Mouse (Mus musculus) midbrain, embryonic 16.5 days (tissue): Measurements from ENCODE around the gene Krt83. TPM values are rescaled to one million over a fixed set of nuclear protein-coding genes. Genes with fewer than 3 reads are reported as not detected.
A peak's percentile ranks its signal among the peaks of the same experiment; 100 is the strongest.

Experiments
- ATAC-seq: fragments of 200-750 bp; cut with Nextera tagmentation; 2 replicates; pipeline ENCODE4 v1.8.0; 2017; ENCODE audit warnings: moderate TSS enrichment
- H3K27ac ChIP-seq: fragments of 300-500 bp; sonication (generic); 2 replicates; pipeline ENCODE4 v1.5.1; 2014; ENCODE audit warnings: mild to moderate bottlenecking, low read length, mixed read lengths
- H3K27me3 ChIP-seq: fragments of 300-500 bp; sonication (generic); 2 replicates; pipeline ENCODE4 v1.6.1; 2014; ENCODE audit warnings: low read depth, low read length, mixed read lengths; ENCODE audit not compliant: control insufficient read depth, insufficient read depth
- H3K36me3 ChIP-seq: fragments of 300-500 bp; sonication (generic); 2 replicates; pipeline ENCODE4 v1.6.1; 2014; ENCODE audit warnings: mild to moderate bottlenecking, low read length, moderate library complexity, mixed read lengths; ENCODE audit not compliant: control insufficient read depth, insufficient read depth
- H3K4me1 ChIP-seq: fragments of 300-500 bp; sonication (generic); 2 replicates; pipeline ENCODE4 v1.6.1; 2014; ENCODE audit warnings: mild to moderate bottlenecking, low read length, mixed read lengths; ENCODE audit not compliant: control insufficient read depth, insufficient read depth
- H3K4me2 ChIP-seq: fragments of 300-500 bp; sonication (generic); 2 replicates; pipeline ENCODE4 v1.6.1; 2014; ENCODE audit warnings: mild to moderate bottlenecking, low read length, mixed read lengths
- H3K4me3 ChIP-seq: fragments of 300-500 bp; sonication (generic); 2 replicates; pipeline ENCODE4 v1.5.1; 2014; ENCODE audit warnings: low read depth, mild to moderate bottlenecking, low read length, moderate library complexity, mixed read lengths
- H3K9ac ChIP-seq: fragments of 300-500 bp; sonication (generic); 2 replicates; pipeline ENCODE4 v1.6.1; 2014; ENCODE audit warnings: low read depth, low read length, mixed read lengths
- H3K9me3 ChIP-seq: fragments of 300-500 bp; sonication (generic); replicated peaks from 2 replicates; pipeline ENCODE4 v1.6.1; 2014; ENCODE audit warnings: mild to moderate bottlenecking, low read length, mixed read lengths; ENCODE audit not compliant: control insufficient read depth, poor library complexity, severe bottlenecking
- WGBS: fragments of 180-500 bp; shearing (Covaris S2); extraction: QIAGEN DNeasy Blood & Tissue Kit; methylation state at CpG from one replicate; pipeline ENCODE4 v1.1.7; 2014; 5-methylcytosine and 5-hydroxymethylcytosine counted together
- polyA plus RNA-seq: library from polyadenylated mRNA; unstranded; fragments of >200 nt; fragmentation: Nextera tagmentation; extraction: Ambion mirVana; gene quantifications from 2 replicates; pipeline ENCODE4 v1.2.1, GENCODE M21; 2015

Gene Krt83
- polyA plus RNA-seq, 1 experiment from 2014 or later = not detected

DNA sequence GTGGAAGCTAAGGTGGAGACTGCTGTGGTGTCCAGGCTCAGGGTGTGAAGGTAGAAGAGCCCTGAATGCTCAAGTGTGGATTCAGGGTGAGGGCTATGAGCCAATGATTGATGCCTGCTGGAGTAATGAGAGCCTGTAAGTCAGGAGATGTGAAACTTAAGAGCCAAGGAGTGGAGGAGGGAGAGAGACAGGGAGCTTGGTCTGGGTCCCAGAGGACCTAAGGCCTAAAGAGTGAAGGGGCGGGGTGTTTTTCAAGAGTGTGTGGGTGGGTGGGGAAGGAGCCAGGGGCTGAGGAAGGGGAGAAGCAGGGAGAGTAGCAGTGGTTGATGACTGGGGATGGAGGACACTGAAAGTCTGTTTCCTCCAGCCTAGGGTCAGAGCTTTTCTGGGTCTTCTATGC lies 7.7 kb downstream of the Krt83 start:
- Histone ChIP-seq H3K9me3 (no peaks in the 10 kb centered on the region), H3K9ac (no peak overlapping the region), H3K4me1 (peaks cover 9% of the 10 kb centered on the region), H3K36me3 (no peaks in the 10 kb centered on the region), H3K4me2 (no peak overlapping the region), H3K27me3 (no peaks in the 10 kb centered on the region), H3K4me3 (no peak overlapping the region), H3K27ac (no peak overlapping the region)
- no peak for ATAC-seq
- WGBS = 81% methylated on average over 1 of the region's 1 CpGs

- peaks cover 9% of the 10 kb centered on the region for H3K4me1 ChIP-seq
- H3K4me3 ChIP-seq = no peak overlapping the region
- H3K9me3 ChIP-seq = no peaks in the 10 kb centered on the region
- no peak for ATAC-seq
- H3K36me3 ChIP-seq = no peaks in the 10 kb centered on the region
- WGBS = 37% methylated on average over 4 of the region's 4 CpGs
- H3K9ac ChIP-seq = no peak overlapping the region
- no peaks in the 10 kb centered on the region for H3K27me3 ChIP-seq
- H3K27ac ChIP-seq = no peak overlapping the region
- no peak overlapping the region for H3K4me2 ChIP-seq
These were observed 9.3 kb downstream of the Krt83 start for GRCm38 (mm10) chr15:101482056-101482455.

GRCm38 (mm10) chr15:101479666-101480060 lies 11.6 kb downstream of the Krt83 start:
- peak overlapping the region; percentile 21 for H3K4me3 ChIP-seq
- H3K36me3 ChIP-seq = no peaks in the 10 kb centered on the region
- H3K4me1 ChIP-seq = peaks cover 9% of the 10 kb centered on the region
- H3K9ac ChIP-seq = no peak overlapping the region; the same call in 1 of the 2 replicates
- no peak for ATAC-seq
- H3K9me3 ChIP-seq = no peaks in the 10 kb centered on the region
- no peak overlapping the region for H3K27ac ChIP-seq
- peak overlapping the region; percentile 56 for H3K4me2 ChIP-seq
- 31% methylated on average over 11 of the region's 11 CpGs for whole genome bisulfite sequencing
- H3K27me3 ChIP-seq = no peaks in the 10 kb centered on the region

DNA sequence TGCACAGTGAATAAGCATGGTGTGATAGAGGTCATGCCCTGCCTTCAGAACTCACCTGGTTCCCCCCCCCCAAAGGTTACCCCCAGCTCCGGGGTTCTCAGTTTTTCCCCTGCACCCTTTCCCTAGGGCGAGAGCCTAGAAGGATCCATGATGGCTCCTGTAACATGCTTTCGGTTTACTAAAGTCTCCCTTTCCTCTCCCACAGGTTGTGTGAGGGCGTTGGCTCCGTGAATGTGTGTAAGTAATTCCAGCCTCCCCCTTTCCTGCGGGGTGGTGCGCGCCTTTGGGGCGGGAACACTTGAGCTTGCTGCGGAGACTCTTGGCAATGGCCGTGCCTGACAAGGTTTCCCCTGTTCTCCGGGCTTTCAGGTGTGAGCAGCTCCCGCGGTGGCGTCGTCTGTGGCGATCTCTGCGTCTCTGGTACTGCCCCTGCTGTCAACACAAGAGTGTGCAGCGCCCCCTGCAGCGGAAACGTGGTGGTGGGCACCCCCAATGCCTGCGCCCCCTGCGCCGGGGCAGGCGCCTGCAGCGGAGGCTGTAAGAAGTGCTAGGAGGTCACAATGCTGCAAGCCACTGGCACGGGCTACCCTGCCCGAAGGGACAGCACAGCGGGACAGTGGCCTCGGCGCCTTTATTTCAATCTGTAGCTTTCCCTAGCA lies 12.2 kb downstream of the Krt83 start:
- H3K27me3 ChIP-seq = no peaks in the 10 kb centered on the region
- whole genome bisulfite sequencing = 11% methylated on average over 31 of the region's 31 CpGs
- H3K9me3 ChIP-seq = no peaks in the 10 kb centered on the region
- H3K4me1 ChIP-seq = peaks cover 9% of the 10 kb centered on the region
- H3K4me3 ChIP-seq = peak overlapping the region; percentile 21
- no peak overlapping the region for H3K27ac ChIP-seq
- no peaks in the 10 kb centered on the region for H3K36me3 ChIP-seq
- H3K4me2 ChIP-seq = peak overlapping the region; percentile 56
- peak; percentile 45; the same call in 1 of the 2 replicates for ATAC-seq
- peak overlapping the region; percentile 21; the same call in 1 of the 2 replicates for H3K9ac ChIP-seq

DNA sequence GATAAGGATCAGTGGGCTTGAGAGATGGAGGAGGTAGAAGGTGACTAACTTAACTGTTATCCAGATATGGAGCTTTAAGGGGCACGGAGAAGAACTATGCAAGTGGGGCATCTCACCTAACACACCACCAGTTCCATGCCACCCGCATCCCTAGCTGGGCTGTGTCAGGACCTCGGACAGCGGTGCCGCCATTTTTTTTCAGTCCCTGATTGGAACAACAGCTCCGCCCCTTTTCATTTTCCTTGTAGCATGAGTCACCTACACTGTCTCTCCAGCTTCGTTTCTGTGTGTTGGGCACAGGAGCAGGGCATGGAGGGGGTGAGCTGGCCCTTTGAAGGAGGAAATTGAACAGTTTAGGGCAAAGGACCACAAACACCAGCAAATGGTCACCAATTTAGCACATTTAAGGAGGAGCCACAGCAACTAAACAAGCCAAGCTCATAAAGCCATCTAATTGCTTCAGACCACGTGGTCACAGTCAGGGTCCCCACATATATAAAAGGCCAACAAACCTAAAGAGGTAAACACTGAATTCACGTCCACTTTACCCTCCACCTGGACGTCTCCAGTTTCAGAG lies 18.3 kb downstream of the Krt83 start, which contains the start of gene Krt86:
Gene Krt86 (plus strand): TSS at position 527 of the 577 bp plus-strand sequence.
- Histone ChIP-seq H3K27ac (no peak within 1 kb of the TSS), H3K9ac (no peak within 1 kb of the TSS), H3K4me2 (no peak within 1 kb of the TSS), H3K4me3 (no peak within 1 kb of the TSS), H3K4me1 (no peaks in the 10 kb centered on the region), H3K27me3 (no peaks in the 10 kb centered on the region), H3K36me3 (no peaks in the 10 kb centered on the region), H3K9me3 (no peaks in the 10 kb centered on the region)
- ATAC-seq = no peak
- WGBS = 48% methylated on average over 10 of the region's 10 CpGs

GRCm38 (mm10) chr15:101469093-101469492 lies 22.2 kb downstream of the Krt83 start:
- Histone ChIP-seq H3K4me3 (no peak overlapping the region), H3K9me3 (no peaks in the 10 kb centered on the region), H3K36me3 (no peaks in the 10 kb centered on the region), H3K4me1 (no peaks in the 10 kb centered on the region), H3K9ac (no peak overlapping the region), H3K27ac (no peak overlapping the region), H3K27me3 (no peaks in the 10 kb centered on the region), H3K4me2 (no peak overlapping the region)
- 89% methylated on average over 4 of the region's 4 CpGs for WGBS
- ATAC-seq = no peak

- no peaks in the 10 kb centered on the region for H3K27me3 ChIP-seq
These were observed 27.7 kb downstream of the Krt83 start, which contains the start of gene Krt81 for GRCm38 (mm10) chr15:101463651-101464050. Gene Krt81, minus strand, starts transcription at chr15:101463751.

GRCm38 (mm10) chr15:101459283-101459682 lies 32.0 kb downstream of the Krt83 start:
- Histone ChIP-seq H3K9me3 (peaks cover 5% of the 10 kb centered on the region; the same call in 1 of the 2 replicates), H3K36me3 (no peaks in the 10 kb centered on the region), H3K4me1 (peaks cover 5% of the 10 kb centered on the region; the same call in 1 of the 2 replicates), H3K27ac (no peak overlapping the region), H3K27me3 (no peaks in the 10 kb centered on the region), H3K4me3 (no peak overlapping the region), H3K4me2 (no peak overlapping the region), H3K9ac (no peak overlapping the region)
- WGBS = 84% methylated on average over 14 of the region's 14 CpGs
- ATAC-seq = no peak

More at GRCm38 (mm10) chr15:101463651-101464050, 27.7 kb downstream of the Krt83 start, which contains the start of gene Krt81:
- H3K9me3 ChIP-seq = no peaks in the 10 kb centered on the region
- H3K4me3 ChIP-seq = no peak within 1 kb of the TSS
- H3K9ac ChIP-seq = no peak within 1 kb of the TSS
- peaks cover under 1% of the 10 kb centered on the region; the same call in 1 of the 2 replicates for H3K4me1 ChIP-seq
- 81% methylated on average over 13 of the region's 13 CpGs for WGBS
- no peaks in the 10 kb centered on the region for H3K36me3 ChIP-seq
- no peak for ATAC-seq
- no peak within 1 kb of the TSS for H3K27ac ChIP-seq
- H3K4me2 ChIP-seq = no peak within 1 kb of the TSS

GRCm38 (mm10) chr15:101458361-101458930 lies 32.9 kb downstream of the Krt83 start:
- Histone ChIP-seq H3K27me3 (no peaks in the 10 kb centered on the region), H3K4me2 (peak overlapping the region; percentile 4; the same call in 1 of the 2 replicates), H3K36me3 (no peaks in the 10 kb centered on the region), H3K9ac (no peak overlapping the region), H3K4me1 (peaks cover 5% of the 10 kb centered on the region; the same call in 1 of the 2 replicates), H3K4me3 (no peak overlapping the region), H3K27ac (no peak overlapping the region), H3K9me3 (peaks cover 5% of the 10 kb centered on the region; the same call in 1 of the 2 replicates)
- ATAC-seq = no peak
- WGBS = 32% methylated on average over 16 of the region's 16 CpGs
